Mouse (Mus musculus): ENCODE measurements around the gene Arhgap44. TPM values are rescaled to one million over a fixed set of nuclear protein-coding genes. Genes with fewer than 3 reads are reported as not detected.
A peak's percentile ranks its signal among the peaks of the same experiment; 100 is the strongest.

Arhgap44 gene
- polyA plus RNA-seq, 1 experiment from 2014 or later = 10.2 TPM

- peaks cover 5% of the 10 kb centered on the region; the same call in 1 of the 2 replicates for H3K36me3 ChIP-seq
- 0 out of 2 replicates have a peak overlapping the region, but pooled peaks have one; percentile 9 for H3K27ac ChIP-seq (replicated peaks)
- H3K9me3 ChIP-seq = no peaks in the 10 kb centered on the region
- WGBS = 70% methylated on average over 8 of the region's 8 CpGs
- no peak overlapping the region for H3K4me3 ChIP-seq
- ATAC-seq (ENCODE audit: extremely low read depth, insufficient number of reproducible peaks, low FRiP score, low TSS enrichment) = no peak
- H3K27me3 ChIP-seq (replicated peaks) = no peaks in the 10 kb centered on the region
- H3K9ac ChIP-seq = no peak overlapping the region; the same call in 1 of the 2 replicates
- H3K4me2 ChIP-seq = no peak overlapping the region
- peaks cover 39% of the 10 kb centered on the region for H3K4me1 ChIP-seq
Observed at GRCm38 (mm10) chr11:65135251-65135739, 27.5 kb downstream of the Arhgap44 start.

- H3K4me1 ChIP-seq = peaks cover 35% of the 10 kb centered on the region
- H3K9me3 ChIP-seq = no peaks in the 10 kb centered on the region
- H3K4me3 ChIP-seq = no peak overlapping the region
- no peaks in the 10 kb centered on the region for H3K27me3 ChIP-seq (replicated peaks)
- H3K27ac ChIP-seq (replicated peaks) = no peak overlapping the region
- H3K9ac ChIP-seq = no peak overlapping the region
- H3K36me3 ChIP-seq = peaks cover 5% of the 10 kb centered on the region; the same call in 1 of the 2 replicates
- ATAC-seq (ENCODE audit: extremely low read depth, insufficient number of reproducible peaks, low FRiP score, low TSS enrichment) = no peak
- 65% methylated on average over 4 of the region's 4 CpGs for WGBS
- H3K4me2 ChIP-seq = no peak overlapping the region
Observed at GRCm38 (mm10) chr11:65133661-65134060, 29.1 kb downstream of the Arhgap44 start.

GRCm38 (mm10) chr11:65129110-65129509 lies 33.7 kb downstream of the Arhgap44 start:
- Histone ChIP-seq H3K4me3 (no peak overlapping the region), H3K36me3 (peaks cover 5% of the 10 kb centered on the region; the same call in 1 of the 2 replicates), H3K27me3 (replicated peaks) (no peaks in the 10 kb centered on the region), H3K4me2 (no peak overlapping the region), H3K27ac (replicated peaks) (no peak overlapping the region), H3K9me3 (no peaks in the 10 kb centered on the region), H3K9ac (no peak overlapping the region), H3K4me1 (peaks cover 51% of the 10 kb centered on the region)
- 72% methylated on average over 4 of the region's 4 CpGs for WGBS
- no peak for ATAC-seq (ENCODE audit: extremely low read depth, insufficient number of reproducible peaks, low FRiP score, low TSS enrichment)

GRCm38 (mm10) chr11:65128666-65129065 lies 34.1 kb downstream of the Arhgap44 start:
- Histone ChIP-seq H3K4me1 (peaks cover 47% of the 10 kb centered on the region), H3K9ac (no peak overlapping the region), H3K27me3 (replicated peaks) (no peaks in the 10 kb centered on the region), H3K27ac (replicated peaks) (no peak overlapping the region), H3K4me2 (no peak overlapping the region), H3K4me3 (no peak overlapping the region), H3K9me3 (no peaks in the 10 kb centered on the region), H3K36me3 (peaks cover 5% of the 10 kb centered on the region; the same call in 1 of the 2 replicates)
- no peak for ATAC-seq (ENCODE audit: extremely low read depth, insufficient number of reproducible peaks, low FRiP score, low TSS enrichment)
- WGBS = 74% methylated on average over 4 of the region's 4 CpGs

- no peak for ATAC-seq (ENCODE audit: extremely low read depth, insufficient number of reproducible peaks, low FRiP score, low TSS enrichment)
- 68% methylated on average over 9 of the region's 9 CpGs for WGBS
- Histone ChIP-seq H3K27me3 (replicated peaks) (no peaks in the 10 kb centered on the region), H3K27ac (replicated peaks) (no peak overlapping the region), H3K9me3 (no peaks in the 10 kb centered on the region), H3K4me1 (peaks cover 44% of the 10 kb centered on the region), H3K4me2 (no peak overlapping the region), H3K4me3 (no peak overlapping the region), H3K9ac (no peak overlapping the region), H3K36me3 (peaks cover 5% of the 10 kb centered on the region; the same call in 1 of the 2 replicates)
Observed at GRCm38 (mm10) chr11:65126566-65126965, 36.2 kb downstream of the Arhgap44 start.

- Histone ChIP-seq H3K27ac (replicated peaks) (peak overlapping the region; percentile 86), H3K27me3 (replicated peaks) (no peaks in the 10 kb centered on the region), H3K4me3 (peak overlapping the region; percentile 36), H3K9me3 (no peaks in the 10 kb centered on the region), H3K4me1 (peaks cover 52% of the 10 kb centered on the region), H3K36me3 (no peaks in the 10 kb centered on the region), H3K9ac (peak overlapping the region; percentile 68), H3K4me2 (peak overlapping the region; percentile 63)
- whole genome bisulfite sequencing = 25% methylated on average over 8 of the region's 8 CpGs
- peak; percentile 74; the same call in 1 of the 2 replicates for ATAC-seq (ENCODE audit: extremely low read depth, insufficient number of reproducible peaks, low FRiP score, low TSS enrichment)
Observed at GRCm38 (mm10) chr11:65124913-65125418, 37.8 kb downstream of the Arhgap44 start.

- Histone ChIP-seq H3K36me3 (no peaks in the 10 kb centered on the region), H3K4me3 (no peak overlapping the region), H3K4me1 (peaks cover 21% of the 10 kb centered on the region), H3K9ac (no peak overlapping the region), H3K4me2 (no peak overlapping the region), H3K27ac (replicated peaks) (no peak overlapping the region), H3K9me3 (no peaks in the 10 kb centered on the region), H3K27me3 (replicated peaks) (no peaks in the 10 kb centered on the region)
- 78% methylated on average over 4 of the region's 4 CpGs for WGBS
- no peak for ATAC-seq (ENCODE audit: extremely low read depth, insufficient number of reproducible peaks, low FRiP score, low TSS enrichment)
Observed at GRCm38 (mm10) chr11:65120276-65120675, 42.5 kb downstream of the Arhgap44 start.

GRCm38 (mm10) chr11:65115811-65116210 lies 47.0 kb downstream of the Arhgap44 start:
- Histone ChIP-seq H3K27me3 (replicated peaks) (no peaks in the 10 kb centered on the region), H3K9me3 (no peaks in the 10 kb centered on the region), H3K9ac (no peak overlapping the region), H3K4me2 (no peak overlapping the region), H3K27ac (replicated peaks) (no peak overlapping the region), H3K4me1 (peaks cover 21% of the 10 kb centered on the region), H3K36me3 (no peaks in the 10 kb centered on the region), H3K4me3 (no peak overlapping the region)
- ATAC-seq (ENCODE audit: extremely low read depth, insufficient number of reproducible peaks, low FRiP score, low TSS enrichment) = no peak
- WGBS = 83% methylated on average over 6 of the region's 6 CpGs

GRCm38 (mm10) chr11:65112086-65112485 lies 50.7 kb downstream of the Arhgap44 start:
- H3K27ac ChIP-seq (replicated peaks) = no peak overlapping the region
- H3K27me3 ChIP-seq (replicated peaks) = no peaks in the 10 kb centered on the region
- WGBS = 48% methylated on average over 4 of the region's 4 CpGs
- H3K9me3 ChIP-seq = no peaks in the 10 kb centered on the region
- no peak overlapping the region for H3K4me2 ChIP-seq
- no peak for ATAC-seq (ENCODE audit: extremely low read depth, insufficient number of reproducible peaks, low FRiP score, low TSS enrichment)
- H3K4me3 ChIP-seq = no peak overlapping the region
- peaks cover 46% of the 10 kb centered on the region for H3K4me1 ChIP-seq
- H3K36me3 ChIP-seq = no peaks in the 10 kb centered on the region
- peak overlapping the region; percentile 40; the same call in 1 of the 2 replicates for H3K9ac ChIP-seq

GRCm38 (mm10) chr11:65111651-65112050 lies 51.1 kb downstream of the Arhgap44 start:
- Histone ChIP-seq H3K36me3 (no peaks in the 10 kb centered on the region), H3K4me1 (peaks cover 49% of the 10 kb centered on the region), H3K27me3 (replicated peaks) (no peaks in the 10 kb centered on the region), H3K4me2 (no peak overlapping the region), H3K9me3 (no peaks in the 10 kb centered on the region), H3K27ac (replicated peaks) (no peak overlapping the region), H3K4me3 (no peak overlapping the region), H3K9ac (peak overlapping the region; percentile 40; the same call in 1 of the 2 replicates)
- no peak for ATAC-seq (ENCODE audit: extremely low read depth, insufficient number of reproducible peaks, low FRiP score, low TSS enrichment)
- 57% methylated on average over 5 of the region's 5 CpGs for WGBS

GRCm38 (mm10) chr11:65110058-65110457 lies 52.7 kb downstream of the Arhgap44 start:
- WGBS = 43% methylated on average over 10 of the region's 10 CpGs
- H3K9ac ChIP-seq = 0 out of 2 replicates have a peak overlapping the region, but pooled peaks have one; percentile 24
- H3K27ac ChIP-seq (replicated peaks) = peak overlapping the region; percentile 48
- peaks cover 49% of the 10 kb centered on the region for H3K4me1 ChIP-seq
- ATAC-seq (ENCODE audit: extremely low read depth, insufficient number of reproducible peaks, low FRiP score, low TSS enrichment) = no peak
- H3K4me3 ChIP-seq = no peak overlapping the region
- H3K4me2 ChIP-seq = no peak overlapping the region
- no peaks in the 10 kb centered on the region for H3K9me3 ChIP-seq
- no peaks in the 10 kb centered on the region for H3K36me3 ChIP-seq
- no peaks in the 10 kb centered on the region for H3K27me3 ChIP-seq (replicated peaks)

GRCm38 (mm10) chr11:65107734-65108171 lies 55.0 kb downstream of the Arhgap44 start:
- peak overlapping the region; percentile 74 for H3K27ac ChIP-seq (replicated peaks)
- peak; percentile 32; the same call in 1 of the 2 replicates for ATAC-seq (ENCODE audit: extremely low read depth, insufficient number of reproducible peaks, low FRiP score, low TSS enrichment)
- no peaks in the 10 kb centered on the region for H3K36me3 ChIP-seq
- H3K9me3 ChIP-seq = no peaks in the 10 kb centered on the region
- peaks cover 51% of the 10 kb centered on the region for H3K4me1 ChIP-seq
- H3K4me2 ChIP-seq = no peak overlapping the region
- no peak overlapping the region for H3K4me3 ChIP-seq
- H3K9ac ChIP-seq = peak overlapping the region; percentile 65; the same call in 1 of the 2 replicates
- 51% methylated on average over 5 of the region's 5 CpGs for WGBS
- no peaks in the 10 kb centered on the region for H3K27me3 ChIP-seq (replicated peaks)

All from heart, embryonic 13.5 days (tissue).